Mouse (Mus musculus): Measurements from ENCODE around the gene Ric1. TPM values are rescaled to one million over a fixed set of nuclear protein-coding genes. Genes with fewer than 3 reads are reported as not detected.

The Ric1 gene
- 14.6 and 14.9 TPM in 2 replicates for polyA plus RNA-seq (2015; fragmentation: Nextera tagmentation; extraction: Ambion mirVana)

DNA sequence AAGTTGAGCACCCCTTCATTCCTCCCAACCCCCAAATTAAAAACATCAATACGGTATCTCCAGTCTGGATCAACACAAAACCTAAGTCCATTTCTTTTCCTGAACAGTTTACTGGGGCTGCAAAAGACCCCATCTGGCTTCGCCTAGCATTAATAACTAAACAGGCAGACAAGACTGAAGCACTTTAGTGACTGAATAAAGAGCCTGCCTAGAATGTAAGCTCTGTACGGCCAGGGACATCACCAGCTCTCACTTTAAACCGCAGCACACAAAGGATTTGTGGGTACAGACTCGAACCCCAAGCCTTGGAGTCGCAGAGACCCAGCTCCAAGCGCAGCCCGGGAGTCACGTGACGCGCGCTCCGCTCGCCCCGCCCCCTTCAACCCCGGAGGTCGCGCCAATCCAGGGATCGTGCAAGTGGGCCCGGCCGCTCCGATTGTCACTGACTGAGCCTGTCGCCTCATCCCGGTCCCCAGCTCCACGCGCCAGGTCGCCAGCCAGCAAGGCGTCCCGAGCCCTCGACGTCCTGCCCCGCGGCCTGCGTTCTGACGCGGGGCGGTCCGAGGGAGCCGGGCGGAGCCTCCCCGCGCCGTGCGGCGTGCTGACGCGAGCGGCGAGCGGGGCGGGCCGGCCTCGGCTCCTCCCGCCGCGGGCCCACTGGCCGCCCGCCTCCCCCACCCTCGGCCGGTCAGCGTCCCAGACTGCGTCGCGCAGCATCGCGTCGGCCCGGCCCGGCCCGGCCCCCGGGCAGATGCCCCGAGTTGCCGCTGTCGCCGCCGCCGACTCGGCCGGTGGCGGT is at the start of gene Ric1:
Ric1 (plus strand) TSS at position 646 of the 799 bp plus-strand sequence.
- peaks cover 20% of the 10 kb centered on the region for H3K4me1 ChIP-seq (replicated peaks)
- under 1% methylated on average over 64 of the region's 80 CpGs for WGBS
- H3K27ac ChIP-seq = peak within 1 kb of the TSS; percentile 93
- peak within 1 kb of the TSS; percentile 90 for H3K9ac ChIP-seq
- no peaks in the 10 kb centered on the region for H3K36me3 ChIP-seq
- peak; percentile 97 for ATAC-seq (ENCODE audit: low FRiP score)
- no peaks in the 10 kb centered on the region for H3K27me3 ChIP-seq
- H3K4me2 ChIP-seq = peak within 1 kb of the TSS; percentile 84
- H3K4me3 ChIP-seq = peak within 1 kb of the TSS; percentile 86
- H3K9me3 ChIP-seq = no peaks in the 10 kb centered on the region

DNA sequence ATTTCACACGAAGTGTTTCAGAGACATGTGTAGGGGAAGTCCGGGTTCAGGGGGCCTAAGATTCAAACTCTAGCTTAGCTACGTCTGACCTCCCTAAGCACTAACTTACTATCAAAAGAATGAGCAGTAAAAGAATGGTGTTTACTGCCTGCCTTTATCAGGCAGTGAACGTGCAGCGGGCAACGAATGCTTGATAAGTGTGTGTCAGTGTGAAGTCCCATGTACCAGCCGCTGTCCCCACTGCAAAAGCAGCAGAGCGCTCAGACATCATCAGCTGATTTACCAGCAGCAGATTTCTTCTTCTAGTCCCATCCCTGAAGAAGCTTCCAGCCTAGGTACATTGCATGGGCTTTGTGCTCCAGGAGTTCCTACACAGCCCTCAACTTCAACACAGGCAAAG is 49.7 kb upstream of the Ric1 start:
- H3K36me3 ChIP-seq = no peaks in the 10 kb centered on the region
- no peaks in the 10 kb centered on the region for H3K9me3 ChIP-seq
- peaks cover 6% of the 10 kb centered on the region; the same call in 1 of the 2 replicates for H3K4me1 ChIP-seq (replicated peaks)
- no peak overlapping the region for H3K4me3 ChIP-seq
- H3K27me3 ChIP-seq = no peaks in the 10 kb centered on the region
- 91% methylated on average over 8 of the region's 8 CpGs for WGBS
- H3K27ac ChIP-seq = no peak overlapping the region
- H3K4me2 ChIP-seq = no peak overlapping the region
- H3K9ac ChIP-seq = no peak overlapping the region
- no peak for ATAC-seq (ENCODE audit: low FRiP score)

DNA sequence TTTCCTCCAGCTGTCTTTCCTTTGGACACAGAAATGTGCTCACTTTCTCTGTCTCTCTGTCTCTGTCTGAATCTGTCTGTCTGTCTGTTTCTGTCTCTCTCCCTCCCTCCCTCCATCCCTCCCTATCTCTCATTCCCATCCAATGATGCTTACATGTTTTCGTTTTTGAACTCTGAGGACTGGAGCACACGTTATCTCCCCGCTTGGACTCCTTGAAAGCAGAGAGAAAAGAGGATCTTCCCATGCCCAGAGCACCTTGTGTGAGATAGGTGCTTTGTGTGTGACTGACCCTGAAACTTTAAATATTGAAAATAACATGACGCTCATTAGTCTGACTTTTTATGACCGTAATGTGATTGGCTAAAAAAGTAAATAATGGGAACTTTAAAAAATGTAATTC is 49.1 kb upstream of the Ric1 start:
- 90% methylated on average over 5 of the region's 5 CpGs for WGBS
- H3K36me3 ChIP-seq = no peaks in the 10 kb centered on the region
- no peaks in the 10 kb centered on the region for H3K27me3 ChIP-seq
- no peak overlapping the region for H3K4me2 ChIP-seq
- H3K9me3 ChIP-seq = no peaks in the 10 kb centered on the region
- H3K9ac ChIP-seq = no peak overlapping the region
- ATAC-seq (ENCODE audit: low FRiP score) = no peak
- peaks cover 6% of the 10 kb centered on the region; the same call in 1 of the 2 replicates for H3K4me1 ChIP-seq (replicated peaks)
- H3K4me3 ChIP-seq = no peak overlapping the region
- H3K27ac ChIP-seq = no peak overlapping the region

DNA sequence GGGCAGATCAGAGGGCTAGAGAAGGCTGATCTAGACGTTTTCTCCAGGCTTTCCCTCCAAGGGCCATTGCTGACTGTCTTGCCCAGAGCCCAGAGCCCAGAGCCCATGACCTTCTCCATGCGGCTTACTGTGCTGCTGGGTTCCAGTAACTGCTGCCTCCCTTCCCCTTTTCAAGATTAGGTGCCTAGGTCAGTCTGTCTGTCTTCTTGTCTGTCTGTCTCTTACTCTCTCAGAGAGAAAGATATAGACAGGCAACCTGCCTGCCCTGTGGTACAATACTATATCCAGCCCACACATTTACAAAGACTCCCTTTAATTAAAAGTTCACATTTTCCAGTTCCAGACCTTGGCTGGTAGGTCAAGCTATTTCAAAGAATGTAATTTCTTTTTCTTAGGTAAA is 47.3 kb upstream of the Ric1 start:
- Histone ChIP-seq H3K4me2 (no peak overlapping the region), H3K9ac (no peak overlapping the region), H3K9me3 (no peaks in the 10 kb centered on the region), H3K27ac (no peak overlapping the region), H3K4me3 (no peak overlapping the region), H3K36me3 (no peaks in the 10 kb centered on the region), H3K27me3 (no peaks in the 10 kb centered on the region), H3K4me1 (replicated peaks) (peaks cover 6% of the 10 kb centered on the region; the same call in 1 of the 2 replicates)
- no peak for ATAC-seq (ENCODE audit: low FRiP score)
- WGBS = 67% methylated on average over 2 of the region's 2 CpGs

DNA sequence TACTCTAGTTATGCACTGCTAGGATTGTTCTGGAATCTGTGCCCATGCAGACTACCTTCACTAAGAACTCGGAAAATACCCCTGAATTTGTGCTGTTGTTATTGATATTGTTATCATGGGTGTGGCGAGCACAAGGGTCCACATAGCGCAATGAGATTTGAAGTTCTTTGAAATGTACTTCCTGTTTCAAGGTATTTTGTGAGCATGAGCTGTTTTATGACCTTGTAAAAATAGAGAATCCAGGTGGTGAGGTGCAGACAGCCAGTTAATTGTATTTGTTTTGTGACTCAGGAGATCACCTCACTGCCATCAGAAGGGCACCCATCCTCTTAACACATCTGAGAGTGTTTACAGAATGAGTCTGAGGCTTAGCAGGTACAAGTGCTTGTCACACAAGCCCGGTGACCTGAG is 46.9 kb upstream of the Ric1 start:
- Histone ChIP-seq H3K9me3 (no peaks in the 10 kb centered on the region), H3K36me3 (no peaks in the 10 kb centered on the region), H3K27me3 (no peaks in the 10 kb centered on the region), H3K9ac (no peak overlapping the region), H3K4me2 (no peak overlapping the region), H3K27ac (no peak overlapping the region), H3K4me1 (replicated peaks) (peaks cover 6% of the 10 kb centered on the region; the same call in 1 of the 2 replicates), H3K4me3 (no peak overlapping the region)
- WGBS = 93% methylated on average over 4 of the region's 4 CpGs
- ATAC-seq (ENCODE audit: low FRiP score) = no peak

DNA sequence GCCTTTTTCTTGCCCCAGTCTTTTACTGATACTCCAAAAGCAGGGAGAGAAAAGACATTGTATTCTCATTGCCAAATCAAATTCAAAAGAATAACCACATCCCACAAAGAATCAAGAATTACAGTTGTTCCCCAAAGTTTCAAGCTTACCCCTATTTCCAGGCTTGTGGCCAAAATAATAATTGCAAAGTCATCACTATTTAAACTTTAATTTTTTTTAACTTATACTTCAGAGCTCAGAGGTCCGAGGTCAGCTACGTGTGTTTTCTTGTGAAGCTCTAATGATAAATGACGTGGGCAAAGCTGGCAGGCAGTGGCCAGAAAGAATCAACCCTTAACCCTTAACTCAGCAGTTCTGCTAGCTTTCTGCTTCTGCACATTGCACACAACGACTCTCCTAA is 43.5 kb upstream of the Ric1 start:
- Histone ChIP-seq H3K36me3 (no peaks in the 10 kb centered on the region), H3K4me1 (replicated peaks) (peaks cover 6% of the 10 kb centered on the region; the same call in 1 of the 2 replicates), H3K27ac (no peak overlapping the region), H3K9ac (no peak overlapping the region), H3K4me2 (no peak overlapping the region), H3K4me3 (no peak overlapping the region), H3K9me3 (no peaks in the 10 kb centered on the region), H3K27me3 (no peaks in the 10 kb centered on the region)
- WGBS = 34% methylated on average over 4 of the region's 4 CpGs
- ATAC-seq (ENCODE audit: low FRiP score) = no peak

DNA sequence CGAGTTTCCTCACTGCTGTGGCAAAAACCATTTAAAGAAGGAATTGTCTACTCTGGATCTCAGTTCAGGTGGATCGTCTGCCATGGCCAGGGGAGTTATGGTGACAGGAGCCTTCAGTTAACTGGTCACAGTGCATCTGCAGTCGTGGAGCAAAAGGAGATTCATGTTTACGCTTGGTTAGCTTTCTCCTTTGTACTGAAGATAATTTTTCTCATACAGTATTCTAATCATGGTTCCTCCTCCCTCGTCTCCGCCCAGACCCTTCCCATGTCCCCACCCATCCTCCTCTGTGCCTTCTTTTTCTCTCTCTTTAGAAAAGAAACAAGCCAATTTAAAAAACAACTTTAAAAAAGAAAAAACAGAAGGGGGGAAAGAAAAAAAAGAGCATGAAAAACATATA is 40.5 kb upstream of the Ric1 start:
- no peak for ATAC-seq (ENCODE audit: low FRiP score)
- H3K9me3 ChIP-seq = no peaks in the 10 kb centered on the region

DNA sequence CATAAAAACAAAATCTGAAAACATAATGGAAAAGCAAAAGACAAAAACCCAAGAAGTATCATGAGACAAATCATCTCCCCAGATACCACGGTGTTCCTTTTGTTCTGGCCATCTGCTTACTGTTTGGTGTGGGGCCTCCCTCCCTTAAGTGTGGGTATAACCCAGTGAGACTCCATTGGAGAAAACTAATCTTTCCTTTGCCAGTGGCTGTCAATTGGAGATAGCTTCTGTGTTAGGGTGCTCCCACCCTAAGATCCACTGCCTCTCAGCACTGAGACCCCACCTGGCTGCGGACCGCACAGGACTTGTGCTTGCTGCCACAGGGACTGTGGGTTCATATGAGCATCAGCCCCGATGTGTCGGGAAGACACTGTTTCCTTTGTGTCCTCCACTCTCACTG is 39.9 kb upstream of the Ric1 start:
- no peak for ATAC-seq (ENCODE audit: low FRiP score)
- H3K9ac ChIP-seq = no peak overlapping the region
- no peak overlapping the region for H3K4me2 ChIP-seq
- H3K27me3 ChIP-seq = no peaks in the 10 kb centered on the region
- H3K4me3 ChIP-seq = no peak overlapping the region
- no peaks in the 10 kb centered on the region for H3K9me3 ChIP-seq
- H3K27ac ChIP-seq = no peak overlapping the region
- H3K4me1 ChIP-seq (replicated peaks) = peaks cover 10% of the 10 kb centered on the region
- WGBS = 69% methylated on average over 5 of the region's 5 CpGs
- no peaks in the 10 kb centered on the region for H3K36me3 ChIP-seq

More for the DNA sequence above, 40.5 kb upstream of the Ric1 start:
- Histone ChIP-seq H3K36me3 (no peaks in the 10 kb centered on the region), H3K27ac (no peak overlapping the region), H3K4me2 (no peak overlapping the region), H3K4me1 (replicated peaks) (peaks cover 10% of the 10 kb centered on the region), H3K27me3 (no peaks in the 10 kb centered on the region), H3K9ac (no peak overlapping the region), H3K4me3 (no peak overlapping the region)
- 63% methylated on average over 6 of the region's 6 CpGs for whole genome bisulfite sequencing

DNA sequence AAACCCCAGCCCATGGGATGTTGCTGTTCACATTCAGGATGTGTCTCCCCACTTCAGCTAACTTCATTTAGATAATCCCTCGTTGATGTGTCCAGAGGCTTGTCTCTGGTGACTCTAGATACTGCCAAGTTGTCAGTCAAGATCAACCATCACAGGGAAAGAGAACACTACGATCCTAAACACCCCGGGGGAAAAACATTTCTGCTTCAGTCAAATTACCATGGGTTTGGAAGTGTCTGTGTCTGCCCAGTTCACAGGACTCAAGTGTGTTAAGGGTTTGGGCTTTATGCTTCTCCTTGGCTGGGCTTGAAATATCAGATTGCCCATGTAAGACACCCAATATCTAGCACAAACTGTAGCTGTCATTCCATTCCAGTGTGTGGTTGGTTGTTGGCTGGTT is 39.4 kb upstream of the Ric1 start:
- Histone ChIP-seq H3K4me3 (no peak overlapping the region), H3K4me1 (replicated peaks) (peaks cover 10% of the 10 kb centered on the region), H3K4me2 (no peak overlapping the region), H3K9me3 (no peaks in the 10 kb centered on the region), H3K27me3 (no peaks in the 10 kb centered on the region), H3K36me3 (no peaks in the 10 kb centered on the region), H3K27ac (no peak overlapping the region), H3K9ac (no peak overlapping the region)
- 65% methylated on average over 3 of the region's 3 CpGs for WGBS
- ATAC-seq (ENCODE audit: low FRiP score) = no peak

DNA sequence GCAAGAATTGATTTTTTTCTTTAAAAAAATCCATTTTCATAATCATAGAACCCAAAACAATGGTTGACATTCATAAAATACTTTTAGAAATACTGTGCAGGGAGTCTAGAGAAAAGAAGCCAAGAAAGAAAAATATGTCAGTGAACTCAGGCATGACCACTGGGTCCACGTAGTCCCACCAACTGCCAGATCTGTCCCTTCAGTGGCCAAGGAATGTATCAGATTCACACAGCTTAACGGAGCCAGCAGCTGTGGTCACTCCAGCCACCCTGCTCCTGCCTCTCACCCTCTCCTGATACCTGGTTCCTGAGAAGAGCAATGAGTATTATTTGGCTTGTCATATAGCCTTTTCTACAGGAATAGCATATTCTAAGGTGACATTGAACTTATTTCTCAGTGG is 38.7 kb upstream of the Ric1 start:
- ATAC-seq (ENCODE audit: low FRiP score) = no peak
- Histone ChIP-seq H3K27me3 (no peaks in the 10 kb centered on the region), H3K36me3 (no peaks in the 10 kb centered on the region), H3K27ac (no peak overlapping the region), H3K4me1 (replicated peaks) (peaks cover 10% of the 10 kb centered on the region), H3K9ac (no peak overlapping the region), H3K4me2 (no peak overlapping the region), H3K9me3 (no peaks in the 10 kb centered on the region), H3K4me3 (no peak overlapping the region)
- 78% methylated on average over 2 of the region's 2 CpGs for WGBS

DNA sequence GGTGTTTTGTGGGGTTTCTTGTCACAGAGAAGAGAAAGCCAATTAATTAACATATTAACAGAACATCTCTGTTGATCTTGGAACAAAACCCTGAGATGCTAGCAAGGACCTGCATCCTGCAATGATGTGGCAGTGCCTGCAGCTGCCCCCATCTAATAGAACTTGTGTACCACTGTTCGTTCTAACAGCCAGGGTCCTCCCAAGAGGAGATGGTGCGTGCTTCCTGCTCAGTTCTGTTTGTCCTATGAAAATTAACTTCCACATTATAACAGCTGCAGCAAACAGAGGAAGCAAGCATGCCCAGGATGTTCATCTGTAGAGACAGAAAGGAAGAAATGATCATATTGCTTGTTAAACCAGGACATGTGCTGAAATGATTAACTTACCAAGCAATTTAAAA is 37.5 kb upstream of the Ric1 start:
- H3K27ac ChIP-seq = no peak overlapping the region
- H3K9me3 ChIP-seq = no peaks in the 10 kb centered on the region
- H3K36me3 ChIP-seq = no peaks in the 10 kb centered on the region
- no peak overlapping the region for H3K4me2 ChIP-seq
- H3K27me3 ChIP-seq = no peaks in the 10 kb centered on the region
- no peak overlapping the region for H3K4me3 ChIP-seq
- no peak overlapping the region for H3K9ac ChIP-seq
- 74% methylated on average over 2 of the region's 2 CpGs for WGBS
- H3K4me1 ChIP-seq (replicated peaks) = peaks cover 10% of the 10 kb centered on the region
- ATAC-seq (ENCODE audit: low FRiP score) = no peak

DNA sequence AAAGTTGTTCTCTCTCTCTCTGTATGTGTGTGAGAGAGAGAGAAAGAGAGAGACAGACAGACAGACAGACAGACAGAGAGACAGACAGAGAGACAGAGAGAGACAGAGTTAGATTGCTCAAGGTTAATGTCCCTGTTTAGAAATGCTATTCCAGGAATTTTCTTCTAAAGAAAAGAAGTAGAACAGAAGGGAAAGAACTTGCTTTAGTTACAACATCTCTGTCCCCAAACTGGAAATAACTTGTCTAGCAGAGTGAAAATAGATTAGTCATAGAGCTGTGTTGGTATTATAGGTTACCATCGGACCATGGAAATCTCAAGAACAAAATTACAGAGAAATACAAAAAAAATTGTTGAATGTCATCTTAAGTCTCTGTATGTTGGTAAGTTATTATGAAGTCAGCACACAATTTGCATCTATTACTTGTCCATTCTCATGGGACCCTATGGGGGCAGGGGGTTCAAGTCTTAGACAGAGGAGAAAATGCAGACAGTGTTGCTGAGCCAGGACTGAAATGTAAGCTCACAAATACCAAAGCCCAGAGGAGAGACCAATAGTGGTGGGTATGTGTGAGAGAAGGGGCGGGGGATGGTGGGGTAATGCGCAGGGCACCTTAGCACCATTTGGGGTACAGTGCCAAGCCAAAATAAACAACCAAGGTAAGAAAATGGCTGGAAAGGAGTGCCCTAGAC is 36.7 kb upstream of the Ric1 start:
- H3K27me3 ChIP-seq = no peaks in the 10 kb centered on the region
- peaks cover 10% of the 10 kb centered on the region for H3K4me1 ChIP-seq (replicated peaks)
- H3K27ac ChIP-seq = no peak overlapping the region
- 92% methylated on average over 3 of the region's 3 CpGs for WGBS
- no peaks in the 10 kb centered on the region for H3K36me3 ChIP-seq
- H3K4me2 ChIP-seq = no peak overlapping the region
- no peak for ATAC-seq (ENCODE audit: low FRiP score)
- H3K9me3 ChIP-seq = no peaks in the 10 kb centered on the region
- H3K4me3 ChIP-seq = no peak overlapping the region
- H3K9ac ChIP-seq = no peak overlapping the region

Measured in hindbrain, embryonic 13.5 days (tissue).